8 mouse cellular contexts compared by ENCODE assay signal in the genomic region with DNA sequence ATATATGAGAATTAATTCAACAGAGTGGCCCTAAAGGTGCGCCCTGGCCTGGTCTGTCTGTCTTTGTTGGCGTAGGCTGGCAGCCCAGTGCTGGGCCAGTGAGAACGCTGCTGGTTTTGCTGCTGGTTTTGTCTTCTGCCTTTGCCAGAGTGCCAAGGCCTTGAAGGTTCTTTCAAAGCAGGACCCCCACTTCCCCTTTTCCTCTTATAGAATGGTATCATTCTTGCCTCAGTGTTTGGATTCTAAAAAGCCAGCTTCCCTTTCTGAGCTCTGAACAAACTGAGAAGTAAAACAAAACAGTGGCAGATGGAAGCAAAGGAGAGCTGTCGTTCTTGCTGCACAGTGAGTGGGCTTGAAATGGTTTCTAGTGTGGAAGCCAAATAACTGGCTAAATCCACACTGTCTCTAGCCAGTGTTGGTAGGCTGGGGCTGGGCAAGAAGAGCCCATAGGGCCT.
DNase-seq lines count a peak whose midpoint lies in the region; TF ChIP-seq lines count a peak whose summit lies in the region.

No protein-coding gene starts in this region.

- no peak for TF ChIP-seq POLR2A in cortical plate, adult 2 months (IDR thresholded peaks at IDR 0.05; ENCODE audit: extremely low read depth, insufficient read depth, low read length)

- TF ChIP-seq CTCF in cortical plate, adult 2 months (IDR thresholded peaks at IDR 0.05; ENCODE audit: extremely low read depth, insufficient read depth, low read length): no peak

- no peak overlapping the region for H3K4me3 ChIP-seq in cortical plate, adult 2 months (ENCODE audit: insufficient read depth, low read length)

- DNase-seq in frontal cortex, adult 2 months (ENCODE audit: extremely low spot score in 1 of 2, low spot score in 1 of 2): peak; percentile 36 to 65
- no peak for DNase-seq in frontal cortex, postnatal 14 days (ENCODE audit: low spot score in 2 of 2)
- DNase-seq in A20 (ENCODE audit: low read depth, low spot score): peak; percentile 89
- peak; percentile 43 to 88 for DNase-seq in left cerebral cortex, postnatal 25 days (ENCODE audit: low spot score in 2 of 2)
- no peak for DNase-seq in gastrocnemius, adult 18-20 months (ENCODE audit: low spot score)
- no peak for DNase-seq in gastrocnemius, postnatal 36 days
- DNase-seq in adrenal gland, adult 2 months: no peak

- intact Hi-C loops in left cerebral cortex, postnatal 25 days (cut with DNase I): loop anchor here (2.0 kb wide), 1 partner anchor 85 kb away; no protein-coding TSS in a partner anchor
- intact Hi-C loops in gastrocnemius, postnatal 36 days (cut with DNase I): no loop called here

- peak overlapping the region; percentile 45 for H3K27ac ChIP-seq in cortical plate, adult 2 months (ENCODE audit: insufficient read depth, low read length)

- peaks cover 16% of the 10 kb centered on the region for H3K4me1 ChIP-seq in cortical plate, adult 2 months (ENCODE audit: control insufficient read depth, insufficient read depth, low read length)

Comparison
In these comparisons a context has a peak if more than half of its experiments do, and no peak if none do; other contexts are left out.
1. DNase-seq: peak in frontal cortex, adult 2 months (2 of 2), A20 (single experiment) and left cerebral cortex, postnatal 25 days (2 of 2); none in frontal cortex, postnatal 14 days (0 of 2), gastrocnemius, adult 18-20 months (single experiment), gastrocnemius, postnatal 36 days (0 of 2) and adrenal gland, adult 2 months (single experiment).